Mouse (Mus musculus): ENCODE measurements at regions not wholly inside any gene's neighbourhood (a gene's known extent, or its start where the extent isn't known, plus 50 kb on each side); places are given as distances from the start of the nearest gene placed in this dataset.
A peak's percentile ranks its signal among the peaks of the same experiment; 100 is the strongest.

GRCm38 (mm10) chr2:47750997-47751623, 1062.8 kb upstream of the Acvr2a start:
- DNase-seq (ENCODE audit: low spot score in 2 of 2): no peak

DNA sequence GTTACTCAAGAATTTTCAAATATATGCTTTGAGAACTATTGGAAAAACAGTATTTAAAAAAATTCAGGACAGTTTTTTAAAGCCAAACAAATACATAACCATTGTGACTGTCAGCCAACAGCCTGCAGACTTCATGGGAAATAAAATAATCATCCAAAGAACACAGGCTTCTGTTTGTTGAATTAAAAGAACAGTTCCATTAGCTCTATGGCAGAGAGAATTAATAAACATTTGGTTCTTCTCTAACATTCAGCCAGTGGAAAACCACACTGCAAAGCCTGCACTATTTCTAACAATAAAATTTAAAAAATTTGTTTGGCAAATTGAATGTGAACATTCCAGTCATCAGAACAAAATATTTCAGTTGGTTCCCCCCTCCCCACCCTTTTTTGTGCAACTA, 1058.2 kb upstream of the Acvr2a start:
- DNase-seq (ENCODE audit: low spot score in 2 of 2): no peak

GRCm38 (mm10) chr2:47756248-47756647, 1057.7 kb upstream of the Acvr2a start:
- no peak for DNase-seq (ENCODE audit: low spot score in 2 of 2)

- DNase-seq (ENCODE audit: low spot score in 2 of 2): no peak
These were observed 1038.1 kb upstream of the Acvr2a start for GRCm38 (mm10) chr2:47775766-47776165.

- no peak for DNase-seq (ENCODE audit: low spot score in 2 of 2)
These were observed 1036.9 kb upstream of the Acvr2a start for GRCm38 (mm10) chr2:47776965-47777364.

- peak; percentile 21 to 50 for DNase-seq (ENCODE audit: low spot score in 2 of 2)
These were observed 1028.1 kb upstream of the Acvr2a start for GRCm38 (mm10) chr2:47785848-47786247.

DNA sequence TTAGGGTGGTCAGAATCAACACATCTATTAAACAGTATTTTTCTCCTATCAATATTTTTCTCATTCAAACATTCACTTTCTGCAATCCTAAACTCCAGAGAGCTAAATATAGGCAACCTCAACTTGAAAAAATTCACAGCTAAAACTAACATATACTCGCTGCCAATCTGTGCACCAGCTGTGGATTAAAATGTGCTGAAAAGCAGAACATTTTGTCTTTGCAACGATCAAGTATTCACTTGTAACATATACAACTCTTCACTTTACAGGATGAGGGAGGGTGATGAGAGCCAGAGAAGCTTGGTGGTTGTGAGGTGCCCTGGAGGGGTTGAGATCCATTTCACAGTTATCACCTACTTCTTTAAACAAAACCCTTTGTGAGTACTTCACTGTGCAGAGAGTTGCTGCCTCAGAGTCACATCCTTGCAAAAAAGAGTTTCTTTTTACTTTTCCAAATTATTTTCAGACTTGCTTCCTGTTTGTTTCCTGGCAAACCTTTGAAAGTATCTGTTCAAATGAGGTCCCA, 991.1 kb upstream of the Acvr2a start:
- DNase-seq (ENCODE audit: low spot score in 2 of 2): no peak

- no peak for DNase-seq (ENCODE audit: low spot score in 2 of 2)
These were observed 981.4 kb upstream of the Acvr2a start for GRCm38 (mm10) chr2:47832493-47832892.

DNA sequence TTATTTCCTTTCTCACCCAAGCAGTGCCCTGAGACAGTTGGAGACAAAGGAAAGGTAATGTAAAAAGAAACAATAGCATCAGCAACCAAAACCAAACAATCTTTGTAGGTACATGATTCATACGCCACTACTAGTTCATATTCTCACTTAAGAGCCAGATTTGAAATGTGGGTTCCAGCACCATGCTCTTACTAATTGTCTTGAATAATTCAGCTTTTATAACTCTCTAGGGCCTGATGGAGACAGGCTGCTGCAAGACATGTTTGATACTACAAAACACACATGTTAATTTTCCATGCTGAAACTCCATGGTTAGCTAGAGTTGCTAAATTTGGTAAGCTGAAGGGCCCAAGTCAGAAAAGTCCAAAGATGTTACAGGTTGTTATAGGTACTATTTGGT, 980.4 kb upstream of the Acvr2a start:
- DNase-seq (ENCODE audit: low spot score in 2 of 2): no peak

GRCm38 (mm10) chr2:47834055-47834799, 979.7 kb upstream of the Acvr2a start:
- DNase-seq (ENCODE audit: low spot score in 2 of 2): no peak

GRCm38 (mm10) chr2:47857229-47857628, 956.7 kb upstream of the Acvr2a start:
- no peak for DNase-seq (ENCODE audit: low spot score in 2 of 2)

DNA sequence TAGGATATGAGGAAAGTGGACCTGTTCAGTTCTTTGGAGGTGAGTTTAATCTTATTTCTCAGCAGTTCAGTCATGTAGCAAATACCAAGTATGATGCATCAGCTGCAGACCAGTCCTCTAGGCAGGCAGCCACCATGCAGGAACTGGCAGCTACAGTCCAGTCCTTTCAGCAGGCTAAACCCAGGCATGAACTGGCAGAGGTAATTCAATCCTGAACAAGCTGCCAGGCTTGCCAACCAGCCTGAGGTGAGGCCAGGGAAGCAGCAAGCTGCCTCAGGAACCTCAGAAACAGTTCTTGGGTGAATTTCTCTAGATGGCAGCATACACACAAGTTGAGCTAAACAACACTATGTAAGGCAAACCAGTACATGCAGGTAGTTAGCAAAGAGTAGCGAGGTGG, 951.5 kb upstream of the Acvr2a start:
- no peak for DNase-seq (ENCODE audit: low spot score in 2 of 2)

- DNase-seq (ENCODE audit: low spot score in 2 of 2): no peak
These were observed 935.9 kb upstream of the Acvr2a start for GRCm38 (mm10) chr2:47878002-47878401.

DNA sequence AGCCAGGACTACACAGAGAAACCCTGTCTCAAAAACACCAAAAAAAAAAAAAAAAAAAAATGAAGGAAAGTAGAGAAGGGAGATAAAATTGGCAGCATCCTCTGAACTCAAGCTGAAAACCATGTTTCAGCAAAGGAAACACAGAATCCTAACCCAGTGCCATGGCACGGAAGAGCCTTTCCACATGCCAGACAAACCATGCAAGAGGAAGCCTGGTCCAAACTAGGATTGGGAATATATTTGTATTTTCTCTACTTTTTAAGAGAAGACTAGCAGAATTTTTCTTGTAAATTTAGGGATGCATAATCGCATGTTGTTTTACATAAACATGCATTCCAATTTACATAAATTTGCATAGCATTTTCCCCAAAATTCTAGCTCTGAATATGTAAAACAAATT, 934.8 kb upstream of the Acvr2a start:
- no peak for DNase-seq (ENCODE audit: low spot score in 2 of 2)

DNA sequence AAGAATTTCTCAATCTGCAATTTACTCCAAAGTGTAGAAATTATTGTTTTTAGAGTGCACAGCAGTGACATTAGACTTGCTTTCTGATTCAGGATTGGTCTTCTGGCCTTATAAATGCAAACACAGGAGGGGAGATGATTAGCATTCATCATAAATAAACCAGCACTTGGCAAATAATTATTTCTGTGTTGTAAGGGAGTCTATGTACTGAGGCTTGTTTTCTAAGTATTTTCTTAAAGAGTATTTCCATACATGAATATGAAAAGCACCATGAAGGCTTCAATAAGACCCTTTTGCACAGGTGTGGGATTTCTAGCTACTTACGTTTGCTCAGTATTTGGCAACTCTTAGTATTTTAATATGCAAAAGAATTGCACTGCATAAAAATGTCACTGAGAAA, 934.1 kb upstream of the Acvr2a start:
- no peak for DNase-seq (ENCODE audit: low spot score in 2 of 2)

GRCm38 (mm10) chr2:47888166-47888565, 925.7 kb upstream of the Acvr2a start:
- no peak for DNase-seq (ENCODE audit: low spot score in 2 of 2)

DNA sequence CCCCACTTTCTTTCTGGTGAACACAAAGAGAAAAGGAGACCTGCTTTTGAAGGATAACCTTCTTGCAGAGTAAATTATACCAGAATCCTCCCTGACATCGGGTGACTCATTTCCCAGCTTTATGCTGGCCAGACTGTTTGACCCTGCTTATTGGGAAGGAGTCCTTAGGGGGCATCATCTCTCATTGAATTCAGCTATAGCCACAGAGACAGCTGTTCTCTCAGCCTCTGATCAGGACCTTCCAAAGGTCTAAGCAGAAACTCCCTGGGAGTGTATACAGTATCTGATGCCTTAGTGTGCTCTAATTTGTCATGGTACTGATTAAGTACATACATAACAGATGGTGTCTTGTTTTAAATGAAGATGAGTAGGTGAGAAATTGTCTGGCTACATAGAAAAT, 922.5 kb upstream of the Acvr2a start:
- no peak for DNase-seq (ENCODE audit: low spot score in 2 of 2)

DNA sequence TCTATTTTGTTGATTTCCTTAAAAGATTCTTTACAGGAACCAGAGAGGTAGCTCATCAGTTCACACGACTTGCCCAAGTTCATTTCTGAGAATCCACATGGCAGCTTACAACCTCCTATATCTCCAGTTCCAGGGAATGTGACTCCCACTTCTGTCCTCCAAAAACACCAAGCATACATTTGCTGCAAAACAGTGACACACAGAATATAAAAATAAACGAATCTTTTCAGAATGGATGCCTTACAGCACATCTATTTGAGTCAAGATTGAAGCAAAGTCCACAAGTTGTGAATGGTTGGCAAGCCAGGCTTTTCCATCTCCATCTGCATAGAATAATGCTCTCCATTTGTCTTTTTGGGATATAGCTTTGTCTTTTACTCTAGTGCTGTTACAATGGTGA, 921.0 kb upstream of the Acvr2a start:
- no peak for DNase-seq (ENCODE audit: low spot score in 2 of 2)

DNA sequence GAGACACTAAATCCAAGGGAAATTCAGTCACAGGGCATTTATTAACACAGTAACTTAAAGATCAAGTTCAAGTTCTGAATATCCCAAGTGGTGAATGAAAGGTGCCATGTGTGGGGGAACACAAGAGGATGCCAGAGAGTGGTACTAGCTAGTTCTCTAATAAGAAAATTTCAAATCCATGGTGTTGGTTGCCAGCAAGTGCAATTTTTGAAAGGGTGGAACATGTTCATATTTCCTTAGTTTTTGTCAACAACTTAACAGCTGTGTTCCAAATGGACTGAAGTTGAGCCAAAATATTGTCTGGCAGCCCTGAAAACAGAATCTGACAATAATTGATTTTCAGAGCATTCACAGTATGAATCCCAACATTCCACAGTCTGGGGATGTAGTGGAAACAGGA, 919.1 kb upstream of the Acvr2a start:
- DNase-seq (ENCODE audit: low spot score in 2 of 2): no peak

DNA sequence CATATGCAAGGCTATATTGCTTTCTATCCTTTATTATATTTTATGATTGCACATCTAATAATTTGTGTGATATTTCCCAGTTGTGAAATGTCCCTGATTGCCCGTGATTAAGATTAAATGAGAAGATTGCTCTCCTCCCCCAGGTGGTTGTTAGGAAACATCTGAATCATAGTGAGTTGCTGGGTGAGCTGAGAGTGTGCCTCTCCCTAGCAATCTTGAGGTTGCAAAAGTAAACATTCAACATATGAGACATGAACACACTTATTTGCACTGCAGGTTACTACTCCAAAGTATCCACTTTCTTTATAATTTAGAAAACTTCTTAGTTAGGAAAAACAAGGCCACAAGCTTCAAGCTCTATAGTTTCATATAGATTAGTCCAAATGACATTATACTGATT, 899.6 kb upstream of the Acvr2a start:
- no peak for DNase-seq (ENCODE audit: low spot score in 2 of 2)

DNA sequence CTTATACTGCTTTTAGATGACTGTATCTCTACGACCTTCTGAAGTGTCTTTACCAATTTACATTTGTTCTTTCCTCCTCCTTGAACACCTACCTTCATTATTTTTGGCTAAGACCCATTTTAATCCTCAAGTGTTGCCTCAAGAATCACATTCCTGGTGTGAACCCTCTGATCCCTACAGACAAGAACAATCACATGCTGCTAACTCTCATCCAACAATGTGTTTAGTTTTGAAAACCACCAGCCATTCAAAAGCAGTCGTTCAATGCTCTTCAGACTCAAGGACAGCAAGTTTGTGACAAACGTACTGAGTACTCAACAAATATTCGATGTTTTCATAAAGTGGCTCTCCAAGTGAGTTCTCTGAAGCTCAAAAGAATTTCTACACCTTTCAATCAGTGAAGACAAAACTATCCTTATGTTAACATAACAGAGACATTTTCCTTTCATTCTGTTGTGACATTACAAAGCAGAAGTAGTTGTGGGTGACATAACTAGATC, 898.9 kb upstream of the Acvr2a start:
- DNase-seq (ENCODE audit: low spot score in 2 of 2): no peak

DNA sequence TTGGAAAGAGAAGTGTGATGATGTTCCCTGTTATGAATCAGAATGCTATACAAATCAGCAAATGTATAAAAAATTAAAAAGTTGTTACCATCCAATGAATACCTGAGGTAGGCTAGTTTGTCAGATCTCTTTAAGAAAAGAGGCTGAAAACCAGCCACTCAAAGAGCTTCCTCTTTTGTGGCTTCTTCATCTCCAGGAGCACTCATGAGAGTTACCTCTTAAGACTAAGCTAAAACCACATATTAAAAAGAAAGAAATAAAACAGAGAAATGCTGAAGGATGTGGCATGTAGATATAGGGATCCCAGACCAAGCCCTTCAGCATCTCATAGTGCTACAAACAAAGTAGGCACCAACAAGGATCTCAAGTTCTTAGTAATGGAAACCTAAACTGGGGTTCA, 890.9 kb upstream of the Acvr2a start:
- DNase-seq (ENCODE audit: low spot score in 2 of 2): no peak

- no peak for DNase-seq (ENCODE audit: low spot score in 2 of 2)
These were observed 887.3 kb upstream of the Acvr2a start for GRCm38 (mm10) chr2:47926620-47927019.
